Mouse (Mus musculus): ENCODE data around the gene Atp13a2.

Gene Atp13a2

DNA sequence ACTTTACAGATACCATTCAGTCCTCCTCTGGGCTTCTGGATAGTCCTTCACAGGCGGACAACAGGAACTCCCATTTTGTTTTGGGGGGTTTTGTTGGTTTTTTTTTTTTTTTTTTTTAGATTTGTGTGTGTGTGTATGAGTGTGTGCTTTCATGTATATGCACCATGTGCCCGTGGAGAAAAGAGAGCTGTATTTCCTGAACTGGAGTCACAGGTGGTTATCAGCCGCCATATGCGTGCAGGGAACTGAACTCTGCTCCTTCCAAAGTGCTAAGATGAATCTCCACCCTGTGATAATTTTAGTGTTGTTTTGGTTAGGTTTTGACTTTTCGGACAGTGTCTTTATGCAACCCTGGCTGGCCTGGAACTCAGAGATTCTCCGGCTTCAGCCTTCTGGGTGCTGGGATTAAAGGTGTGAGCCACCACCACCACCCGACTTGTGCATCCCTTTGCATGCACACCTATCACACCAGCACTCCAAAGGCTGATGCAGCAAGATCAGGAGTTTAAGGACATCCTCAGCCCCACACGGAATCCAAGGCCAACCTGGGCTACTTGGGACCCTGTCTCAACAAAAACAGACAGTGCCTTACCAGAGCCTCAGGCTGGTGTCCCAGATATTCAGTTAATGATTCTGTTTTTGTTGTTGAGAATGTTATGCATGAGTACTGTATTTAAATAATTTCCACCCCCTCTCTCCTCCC, 24.3 kb upstream of the Atp13a2 start:
- no peak for DNase-seq

DNA sequence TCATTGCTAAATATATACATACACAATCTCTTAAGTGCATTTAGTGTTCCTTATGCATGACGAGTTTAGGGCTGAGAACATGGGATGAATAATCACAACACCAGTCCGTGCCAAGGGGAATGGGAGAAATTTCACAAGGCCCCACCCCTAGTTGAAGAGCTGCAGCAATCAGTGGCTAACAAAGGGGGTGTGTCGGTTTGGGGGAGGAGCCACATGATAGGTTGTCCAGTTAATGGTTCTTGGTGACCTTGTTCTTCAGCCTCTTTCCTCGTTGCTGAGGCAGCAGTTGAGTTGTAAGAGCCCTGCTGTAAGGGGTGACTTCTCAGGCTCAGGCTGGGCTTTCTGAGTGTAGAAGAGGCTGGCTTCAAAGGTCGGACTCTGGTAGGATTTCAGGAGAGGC, 23.7 kb upstream of the Atp13a2 start:
- DNase-seq, result peak; percentile 55

DNA sequence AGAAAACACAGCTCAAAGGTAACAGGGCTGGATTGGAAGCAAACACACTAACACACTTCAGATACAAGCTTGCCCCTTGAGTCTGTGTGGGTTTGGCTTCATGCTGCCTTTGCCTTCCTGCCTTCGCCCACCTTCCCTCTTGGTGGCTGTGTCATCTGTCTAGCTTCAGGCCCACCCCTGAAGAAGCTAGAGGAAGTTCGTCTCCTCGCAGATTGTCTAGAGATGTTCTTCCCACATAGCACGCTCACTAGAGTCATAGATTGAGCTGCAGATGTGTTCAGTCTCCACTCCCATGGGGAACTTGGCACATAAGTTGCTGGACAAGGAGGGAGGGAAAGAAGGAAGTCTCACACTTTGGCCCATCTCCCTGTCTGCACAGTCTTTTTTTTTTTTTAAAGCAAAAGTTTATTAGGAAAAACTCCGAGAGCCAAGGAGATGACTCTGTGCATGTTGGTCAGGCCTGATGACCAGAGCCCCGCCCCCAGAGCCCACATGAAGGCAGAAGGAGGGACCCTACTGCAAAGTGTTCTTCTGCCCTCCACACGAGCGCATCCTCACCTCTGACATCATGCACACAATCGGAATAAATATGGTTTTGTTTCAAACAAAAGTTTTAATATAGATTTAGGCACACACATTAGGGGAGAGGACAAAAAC, 22.6 kb upstream of the Atp13a2 start:
- peak; percentile 33 for DNase-seq

DNA sequence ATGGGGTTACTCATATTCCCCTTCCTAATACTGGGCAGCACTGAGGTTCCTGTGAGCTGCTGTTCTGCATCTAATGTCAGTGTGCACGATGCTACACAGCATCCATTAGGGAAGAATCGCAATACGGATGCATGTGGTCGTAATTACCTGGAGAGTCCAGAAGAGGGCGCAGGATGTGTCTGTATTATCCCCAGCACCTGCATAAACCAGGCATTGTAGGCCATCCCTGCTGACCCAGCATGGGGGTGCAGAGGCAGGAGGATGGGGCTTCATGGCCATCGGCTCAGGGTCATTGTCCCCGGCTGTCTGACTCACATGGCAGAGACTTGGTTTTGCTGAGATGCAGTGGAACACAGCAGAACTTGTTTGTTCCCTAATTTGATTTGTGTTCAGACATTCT, 22.1 kb upstream of the Atp13a2 start:
- peak; percentile 76 for DNase-seq

DNA sequence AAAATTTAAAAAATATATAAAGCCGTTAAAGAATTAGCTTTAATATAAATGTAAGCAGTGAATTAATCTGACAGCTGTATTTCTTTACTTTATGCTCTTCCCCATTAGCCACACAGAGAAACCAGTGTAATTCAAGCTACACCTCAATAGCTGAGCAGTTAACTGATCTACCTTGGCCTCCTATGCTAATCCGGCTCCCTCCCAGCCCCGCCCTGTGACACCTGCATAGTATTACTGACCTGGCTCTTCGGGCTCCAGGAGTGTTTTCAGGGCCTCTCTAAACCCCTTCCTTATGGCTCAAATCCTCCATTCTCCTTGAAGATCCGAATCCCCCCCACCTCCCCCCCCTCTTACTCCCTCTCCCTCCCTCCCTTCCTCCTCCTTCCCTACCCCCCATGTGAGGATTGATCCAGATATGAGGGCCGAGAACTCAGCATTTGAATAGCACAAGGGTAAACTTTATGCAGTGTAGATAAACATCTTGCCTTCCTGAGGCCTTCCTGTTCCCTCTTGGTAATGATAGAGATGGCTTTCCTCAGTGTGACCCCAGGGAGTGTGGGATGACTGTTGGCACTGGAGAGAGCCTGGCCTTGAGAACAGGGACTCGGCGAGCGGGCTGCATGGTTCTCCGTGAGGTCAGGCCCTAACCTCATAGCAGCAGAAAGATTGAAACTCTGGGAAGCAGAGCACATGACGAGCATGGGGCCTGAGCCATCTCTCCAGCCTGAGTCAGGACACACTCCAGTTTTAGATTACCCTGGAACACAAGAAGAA, 19.1 kb upstream of the Atp13a2 start:
- DNase-seq, result no peak

DNA sequence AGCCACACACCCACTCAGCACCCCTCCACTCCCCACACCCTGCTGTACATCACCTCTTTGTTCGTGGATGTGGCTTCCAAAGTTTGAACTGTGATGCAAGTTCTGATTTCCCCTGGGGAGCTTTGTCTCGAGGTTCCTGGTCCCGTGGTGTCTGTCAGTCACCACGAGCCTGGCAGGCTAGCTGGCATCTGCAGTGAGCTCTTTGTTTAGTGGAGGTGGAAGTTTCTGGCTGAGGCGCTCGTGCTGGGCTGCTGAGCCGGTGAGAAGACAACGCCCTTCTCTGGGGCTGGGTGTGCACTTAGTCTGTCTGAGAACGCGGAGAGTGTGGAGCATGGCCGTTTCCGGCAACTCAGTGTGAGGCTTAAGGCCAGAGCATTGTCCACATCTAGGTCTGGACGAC, 15.0 kb upstream of the Atp13a2 start:
- DNase-seq, result no peak

DNA sequence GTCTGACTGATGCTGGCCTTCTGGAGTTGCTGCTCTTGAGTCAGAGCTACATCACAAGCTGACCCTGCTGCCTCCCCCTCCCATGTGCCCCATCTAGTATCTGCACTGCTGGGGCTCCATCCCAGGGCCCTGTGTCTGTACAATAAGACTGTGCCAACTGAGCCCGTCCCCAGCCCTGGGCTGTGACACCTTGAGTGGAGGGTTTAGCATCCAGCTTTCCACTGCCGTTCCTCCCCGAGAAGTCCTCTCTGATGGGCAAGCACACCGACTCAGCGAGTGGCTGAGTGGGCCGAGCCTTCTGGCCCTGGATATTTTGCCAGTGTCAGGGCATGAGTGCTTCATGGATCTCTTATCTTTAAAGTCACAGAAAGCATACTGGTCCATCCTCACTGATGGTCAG, 12.3 kb upstream of the Atp13a2 start:
- DNase-seq, result no peak

DNA sequence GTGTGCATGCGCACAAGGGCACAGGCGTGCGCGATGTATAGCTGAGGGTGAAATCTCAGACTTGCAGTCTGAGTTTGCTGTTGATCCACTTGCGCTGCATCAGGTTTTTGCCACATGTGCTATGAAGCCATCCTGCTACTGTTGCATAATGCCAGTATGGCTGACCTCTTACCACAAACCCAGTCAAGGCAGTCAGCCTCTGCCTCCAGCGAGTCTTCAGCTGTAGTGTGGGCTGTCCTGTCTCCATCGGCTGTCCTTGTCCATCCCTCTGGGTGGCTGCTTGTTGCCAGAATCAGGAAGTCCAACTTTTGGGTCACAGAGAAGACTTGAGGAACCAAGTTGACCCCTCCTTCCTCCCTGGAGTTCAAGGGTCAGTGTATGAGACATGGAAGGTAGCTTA, 11.3 kb upstream of the Atp13a2 start:
- DNase-seq, result no peak

DNA sequence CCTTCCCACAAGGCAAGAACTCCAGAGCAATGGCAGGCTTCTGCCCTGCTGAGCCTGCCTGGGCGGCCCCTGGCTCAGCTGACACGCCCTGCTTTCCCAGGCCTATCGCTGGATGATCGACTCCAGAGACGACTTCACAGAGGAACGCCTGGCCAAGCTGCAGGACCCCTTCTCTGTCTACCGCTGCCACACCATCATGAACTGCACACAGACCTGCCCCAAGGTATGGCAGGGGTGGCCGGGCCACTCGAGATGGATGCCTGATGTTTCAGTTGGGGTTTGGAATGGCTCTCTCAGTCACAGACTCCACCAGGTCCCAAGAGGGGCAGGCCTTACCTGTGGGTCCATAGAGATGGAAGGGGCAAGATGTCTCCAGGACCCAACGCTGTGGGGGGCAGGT, 9.4 kb upstream of the Atp13a2 start:
- DNase-seq, result no peak

DNA sequence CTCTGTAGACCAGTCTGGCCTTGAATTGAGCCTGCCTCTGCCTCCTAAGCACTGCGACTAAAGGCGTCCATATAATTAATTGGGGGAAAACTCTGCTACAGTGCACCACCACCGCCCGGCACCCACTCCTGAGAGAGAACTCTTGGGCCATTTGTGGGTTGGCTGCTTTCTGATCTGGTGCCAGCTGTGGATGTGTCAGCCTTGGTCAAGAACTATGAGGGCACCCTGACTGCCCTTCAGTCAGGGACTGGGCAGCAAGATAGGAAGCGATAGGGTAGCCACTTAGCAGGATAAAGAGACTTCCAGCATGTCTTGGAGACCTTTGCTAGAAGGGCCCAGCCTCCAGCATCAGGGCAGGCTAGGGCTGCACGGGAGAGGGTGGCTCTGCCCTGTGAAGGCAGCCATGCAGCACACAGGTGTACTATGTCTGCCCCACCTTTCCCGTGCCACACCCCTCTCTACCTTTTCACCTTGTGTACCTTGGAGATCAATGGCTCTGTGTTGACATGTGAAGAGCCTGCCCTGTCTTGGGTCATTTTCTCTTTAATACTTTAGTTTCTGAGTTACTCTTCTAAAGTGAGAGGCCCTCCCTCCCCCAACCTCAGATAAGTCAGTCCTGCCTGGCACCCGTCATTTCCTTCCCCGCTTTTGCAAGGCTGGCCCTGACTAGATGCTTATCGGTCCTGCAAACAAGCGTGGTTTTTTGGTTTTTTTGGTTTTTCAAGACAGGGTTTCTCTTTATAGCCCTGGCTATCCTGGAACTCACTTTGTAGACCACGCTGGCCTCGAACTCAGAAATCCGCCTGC, 8.6 kb upstream of the Atp13a2 start:
- DNase-seq, result no peak

DNA sequence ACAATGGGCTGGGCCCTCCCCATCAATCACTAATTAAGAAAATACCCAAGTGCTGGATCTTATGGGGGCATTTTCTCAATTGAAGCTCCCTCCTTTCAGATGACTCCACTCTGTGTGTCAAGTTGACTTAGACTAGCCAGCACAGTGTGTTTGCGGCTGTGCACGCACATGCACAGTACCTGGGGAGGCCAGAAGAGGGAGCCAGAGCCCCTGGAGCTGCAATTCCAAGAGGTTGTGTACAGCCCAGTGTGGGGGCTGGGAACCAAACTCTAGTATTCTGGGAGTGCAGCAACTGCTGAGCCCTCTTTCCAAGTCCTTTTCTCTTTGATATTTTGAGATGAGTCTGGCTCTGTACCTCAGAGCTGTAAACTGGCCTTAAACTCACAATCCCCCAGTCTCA, 5.1 kb upstream of the Atp13a2 start:
- no peak for DNase-seq

DNA sequence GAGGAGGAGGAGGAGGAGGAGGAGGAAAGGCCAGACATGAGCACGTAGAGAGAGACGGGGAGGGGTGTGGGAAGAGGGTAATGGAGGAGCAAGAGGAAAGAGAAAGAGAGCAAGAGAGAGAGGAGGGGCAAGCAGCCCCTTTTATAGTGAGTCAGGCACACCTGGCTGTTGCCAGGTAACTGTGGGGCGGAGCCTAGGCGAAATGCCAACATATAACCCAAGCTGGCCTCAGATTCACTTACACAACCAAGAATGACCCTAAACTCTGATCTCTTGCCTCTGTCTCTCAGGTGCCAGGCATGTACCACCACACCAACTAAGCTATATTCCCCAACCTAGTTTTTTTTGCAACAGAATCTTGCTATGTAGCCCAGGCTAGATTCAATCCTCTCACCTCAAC, 3.9 kb upstream of the Atp13a2 start:
- no peak for DNase-seq

DNA sequence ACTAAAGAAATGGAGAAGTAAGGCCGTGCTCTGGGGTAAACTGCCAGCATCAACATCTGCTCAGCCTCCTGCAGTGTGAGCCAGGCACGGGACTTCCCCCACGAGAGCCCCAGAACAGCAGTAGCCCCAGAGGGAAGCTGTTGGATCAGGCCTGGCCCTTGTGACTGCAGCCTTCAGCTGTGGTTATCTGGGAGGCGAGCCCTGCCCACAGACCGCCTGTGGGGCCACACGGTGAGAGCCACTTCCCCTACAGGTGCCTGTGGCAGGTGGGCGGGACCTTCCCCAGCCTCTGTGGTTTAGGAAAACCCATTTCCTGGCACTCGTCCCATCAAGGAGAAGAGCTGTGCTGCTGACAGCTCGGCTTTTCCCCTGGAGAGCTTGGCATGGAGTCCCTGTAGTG, 3.2 kb upstream of the Atp13a2 start:
- DNase-seq, result no peak

DNA sequence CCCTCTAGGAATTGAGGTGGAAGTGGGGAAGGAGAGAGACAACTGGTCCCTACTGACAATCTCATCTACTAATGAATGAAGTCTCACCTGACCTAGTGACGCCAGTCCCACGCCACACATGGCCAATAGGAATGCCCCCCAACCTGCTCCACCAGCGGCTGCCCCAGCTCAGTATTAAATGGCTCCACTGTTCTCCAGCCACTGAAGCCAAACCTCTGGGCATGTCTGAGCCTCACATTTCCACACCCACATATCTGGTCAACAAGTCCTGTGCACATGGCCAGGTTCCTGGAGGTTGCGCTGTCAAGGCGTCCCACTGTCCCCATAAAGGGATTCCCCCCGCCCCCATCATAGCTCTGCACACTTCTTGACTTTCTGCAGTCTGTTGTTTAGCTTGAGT, 2.1 kb upstream of the Atp13a2 start:
- no peak for DNase-seq

DNA sequence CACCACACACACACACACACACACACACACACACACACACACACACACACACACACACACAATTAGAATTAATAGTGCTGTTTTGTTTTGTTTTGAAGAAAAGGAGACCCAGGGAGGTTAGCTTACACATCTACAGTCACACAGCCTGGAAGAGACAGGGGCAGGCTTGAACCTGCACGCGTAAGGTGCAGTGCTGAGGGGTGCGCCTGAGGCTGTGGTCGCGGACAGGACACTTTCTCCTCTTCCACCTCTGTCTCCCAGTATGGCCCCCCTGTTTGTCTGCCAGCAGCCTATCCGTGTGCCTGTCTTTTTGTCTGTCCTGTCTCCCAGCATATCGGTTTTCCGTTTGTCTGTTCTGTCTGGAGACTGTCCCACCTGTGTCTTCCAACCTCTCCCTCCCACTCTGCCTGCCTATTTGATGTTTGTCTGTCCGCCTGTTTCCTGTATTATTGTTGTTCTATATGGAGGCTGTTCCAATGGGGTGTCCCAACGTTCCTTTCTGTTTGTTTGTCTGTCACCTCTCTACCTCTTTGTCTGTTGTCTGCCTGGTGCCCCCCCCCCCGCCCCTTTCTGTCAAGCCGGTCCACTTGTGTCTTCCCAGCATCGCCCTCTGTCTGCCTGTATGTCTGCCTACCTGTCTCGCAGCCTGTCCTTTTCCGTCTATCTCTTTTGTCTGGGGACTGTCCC, 506 bp upstream of the Atp13a2 start:
- DNase-seq, result peak; percentile 54

DNA sequence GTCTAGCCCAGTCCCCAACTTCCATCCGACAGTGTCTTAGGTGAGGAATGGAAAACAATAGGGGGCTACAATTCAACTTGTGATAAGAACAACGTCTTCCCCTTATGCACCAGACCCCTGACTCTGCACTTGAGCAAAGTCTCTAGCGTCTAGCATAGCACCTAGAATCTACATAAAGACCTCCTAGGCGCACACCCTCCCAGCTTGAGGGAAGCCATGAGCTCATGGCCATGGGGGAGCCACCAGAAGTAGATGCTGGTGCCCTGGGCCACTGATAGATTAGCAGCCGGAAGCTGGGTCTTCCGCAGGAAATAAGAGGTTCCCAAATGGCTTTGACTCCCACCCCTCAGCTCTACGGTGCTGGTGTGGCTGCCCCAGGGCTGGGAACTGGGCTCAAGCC, 803 bp downstream of the Atp13a2 start:
- peak; percentile 27 for DNase-seq

DNA sequence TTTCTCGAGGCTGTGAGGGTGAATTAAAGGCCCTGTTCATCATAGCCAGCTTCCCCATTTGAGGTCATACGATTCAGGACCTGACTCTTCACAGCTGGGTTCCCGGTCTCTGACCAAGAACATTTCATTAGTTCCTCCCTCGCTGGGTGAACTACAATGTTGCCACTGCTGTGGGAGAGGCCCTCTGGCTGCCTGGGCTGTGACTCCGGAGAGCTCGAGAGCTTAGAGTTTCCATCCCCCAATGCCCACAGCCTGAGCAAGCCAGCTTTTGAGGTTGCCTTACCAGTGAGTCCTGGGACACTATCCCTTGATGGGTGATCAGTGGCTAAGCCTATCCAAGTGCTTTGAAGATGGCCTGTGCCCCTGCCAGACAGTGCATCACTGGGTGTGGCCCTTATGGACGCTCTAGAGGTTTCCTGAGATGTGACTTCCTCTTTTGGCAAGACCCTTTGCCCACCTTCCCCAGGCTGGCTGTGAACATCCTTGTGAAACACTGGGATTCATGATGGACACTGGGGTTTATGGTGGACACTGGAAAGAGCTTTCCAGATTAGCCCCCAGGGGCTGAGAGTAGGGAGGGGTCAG, 2.1 kb downstream of the Atp13a2 start:
- peak; percentile 43 for DNase-seq

DNA sequence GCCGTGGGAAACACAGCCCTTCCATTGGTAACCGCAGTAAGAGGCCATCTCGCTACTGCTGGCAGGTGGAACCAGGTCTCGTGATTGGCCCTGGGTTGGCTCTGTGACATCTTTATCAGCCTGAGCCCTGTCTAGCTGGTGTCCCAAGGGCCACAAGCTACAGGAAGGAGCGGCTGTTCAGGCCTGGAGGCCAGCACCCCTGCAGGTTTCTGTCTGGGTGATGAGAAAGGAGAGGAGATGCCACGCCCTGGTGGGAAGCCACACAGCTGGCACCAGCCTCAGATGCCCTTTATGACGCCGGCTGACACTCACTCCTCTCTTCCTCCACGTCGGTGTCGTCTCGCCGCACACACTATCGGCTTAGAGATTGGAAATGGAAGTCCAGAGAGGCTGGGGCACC, 2.8 kb downstream of the Atp13a2 start:
- DNase-seq, result peak; percentile 51

DNA sequence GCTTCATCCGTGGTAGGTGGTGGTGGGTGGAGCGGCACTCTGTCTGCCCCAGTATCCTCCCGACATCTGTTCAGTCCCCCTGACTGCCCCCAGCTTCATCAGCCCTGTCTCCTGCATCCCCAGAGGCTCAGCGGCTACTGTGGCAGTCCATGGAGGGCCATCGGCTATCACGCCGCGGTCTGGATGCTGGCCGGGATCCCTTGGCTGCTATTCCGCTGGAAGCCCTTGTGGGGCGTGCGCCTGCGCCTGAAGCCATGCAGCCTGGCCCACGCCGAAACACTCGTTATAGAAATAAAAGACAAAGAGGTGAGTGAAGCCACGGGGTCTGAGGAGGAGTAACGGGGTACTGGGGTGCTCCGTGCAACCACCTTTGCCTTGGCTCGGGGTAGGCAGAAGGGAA, 5.5 kb downstream of the Atp13a2 start:
- peak; percentile 63 for DNase-seq

DNA sequence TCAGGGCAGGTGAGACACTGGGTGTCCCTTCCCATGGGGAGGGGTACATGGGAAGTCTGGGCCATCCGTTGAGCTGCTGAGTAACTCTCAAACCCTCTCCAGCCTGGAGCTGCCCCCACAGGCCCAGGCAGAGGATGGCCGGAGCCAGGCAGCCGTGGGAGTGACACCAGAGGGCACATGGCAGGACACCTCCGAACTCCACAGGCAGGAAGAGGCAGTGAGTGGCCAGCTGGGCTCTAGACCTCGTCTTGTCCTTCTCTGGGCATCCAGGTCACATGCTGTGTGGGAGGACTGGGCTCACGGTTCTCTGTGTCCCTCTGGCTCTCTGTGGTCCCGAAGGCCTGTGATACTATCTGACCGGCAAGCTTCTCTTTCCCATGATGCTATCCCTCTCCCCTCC, 7.2 kb downstream of the Atp13a2 start:
- DNase-seq, result peak; percentile 36

DNA sequence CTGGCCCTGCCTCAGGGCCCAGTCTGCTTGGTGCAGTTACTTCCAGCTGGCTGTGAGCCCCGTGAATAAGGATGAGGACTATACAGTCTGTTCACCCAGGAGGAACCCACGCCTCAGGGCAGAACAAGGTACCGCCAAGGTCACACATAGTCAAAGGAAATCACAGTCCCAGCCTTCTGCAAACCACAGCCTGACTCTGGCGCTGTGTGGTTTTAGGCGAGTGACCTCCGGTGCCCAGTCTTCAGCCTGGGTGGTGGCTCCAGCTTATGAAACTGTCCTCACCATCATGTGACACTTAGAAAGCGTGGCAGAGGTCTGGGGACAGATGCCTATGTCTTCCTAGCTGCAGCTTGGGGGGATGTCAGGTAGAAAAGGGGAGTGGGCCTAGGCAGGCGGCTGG, 9.1 kb downstream of the Atp13a2 start:
- DNase-seq, result no peak

DNA sequence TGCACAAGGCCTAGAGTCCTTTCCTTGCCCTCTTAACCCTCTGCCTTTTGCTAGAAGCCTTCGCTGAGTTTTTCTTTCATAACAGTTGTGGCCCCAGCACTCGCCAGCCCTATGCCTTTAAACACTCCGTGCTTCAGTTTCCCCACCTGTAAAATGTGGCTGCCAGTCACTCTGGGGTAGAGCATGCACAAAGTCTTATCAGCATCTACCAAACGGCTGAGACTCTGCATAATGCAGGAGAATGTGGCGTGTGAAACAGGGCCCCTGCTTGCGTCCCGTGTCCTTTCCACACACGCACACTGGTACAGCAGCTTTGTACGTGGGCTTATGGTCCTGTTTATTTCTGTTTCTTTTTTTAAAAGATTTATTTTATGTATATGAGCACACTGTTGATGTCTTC, 10.1 kb downstream of the Atp13a2 start:
- no peak for DNase-seq
